Mouse (Mus musculus): Measurements from ENCODE around the gene Prap1. TPM values are rescaled to one million over a fixed set of nuclear protein-coding genes. Genes with fewer than 3 reads are reported as not detected.

The Prap1 gene
- polyA plus RNA-seq, 1 experiment from 2014 or later: not detected

- no peaks in the 10 kb centered on the region for H3K4me1 ChIP-seq
- 59% methylated on average over 1 of the region's 1 CpGs for WGBS
- no peak overlapping the region for H3K4me3 ChIP-seq
- H3K27ac ChIP-seq: no peak overlapping the region
- ATAC-seq (ENCODE audit: low FRiP score, low read depth): no peak
- H3K4me2 ChIP-seq (replicated peaks): no peak overlapping the region
- H3K27me3 ChIP-seq (replicated peaks): no peaks in the 10 kb centered on the region
- H3K9me3 ChIP-seq: no peaks in the 10 kb centered on the region
- no peak overlapping the region for H3K9ac ChIP-seq
- H3K36me3 ChIP-seq: no peaks in the 10 kb centered on the region
Observed at GRCm38 (mm10) chr7:140095556-140095955, 2.4 kb downstream of the Prap1 start.

- H3K27me3 ChIP-seq (replicated peaks): no peaks in the 10 kb centered on the region
- H3K9me3 ChIP-seq: no peaks in the 10 kb centered on the region
- ATAC-seq (ENCODE audit: low FRiP score, low read depth): no peak
- 0 out of 2 replicates have a peak, but pooled peaks cover 1% of the 10 kb centered on the region for H3K4me1 ChIP-seq
- no peak overlapping the region for H3K4me2 ChIP-seq (replicated peaks)
- H3K36me3 ChIP-seq: no peaks in the 10 kb centered on the region
- no peak overlapping the region for H3K27ac ChIP-seq
- H3K9ac ChIP-seq: no peak overlapping the region
- H3K4me3 ChIP-seq: no peak overlapping the region
Observed at GRCm38 (mm10) chr7:140096055-140096454, 2.9 kb downstream of the Prap1 start.

- 0 out of 2 replicates have a peak, but pooled peaks cover 2% of the 10 kb centered on the region for H3K27me3 ChIP-seq (replicated peaks)
- no peak overlapping the region for H3K27ac ChIP-seq
- no peak for ATAC-seq (ENCODE audit: low FRiP score, low read depth)
- no peak overlapping the region for H3K4me3 ChIP-seq
- WGBS: 94% methylated on average over 1 of the region's 1 CpGs
- H3K4me2 ChIP-seq (replicated peaks): no peak overlapping the region
- no peak overlapping the region for H3K9ac ChIP-seq
- H3K4me1 ChIP-seq: peaks cover 16% of the 10 kb centered on the region
- H3K36me3 ChIP-seq: no peaks in the 10 kb centered on the region
- no peaks in the 10 kb centered on the region for H3K9me3 ChIP-seq
Observed at GRCm38 (mm10) chr7:140098466-140098865, 5.3 kb downstream of the Prap1 start.

- ATAC-seq (ENCODE audit: low FRiP score, low read depth): 0 out of 2 replicates have a peak, but pooled peaks have one; percentile 35
Observed at GRCm38 (mm10) chr7:140101498-140101897, 8.3 kb downstream of the Prap1 start.

GRCm38 (mm10) chr7:140101993-140102860 lies 9.0 kb downstream of the Prap1 start, which contains the start of gene Fuom:
Gene Fuom (minus strand): TSS chr7:140102441.
- Histone ChIP-seq H3K27me3 (replicated peaks) (0 out of 2 replicates have a peak, but pooled peaks cover 2% of the 10 kb centered on the region), H3K9me3 (no peaks in the 10 kb centered on the region), H3K4me3 (peak within 1 kb of the TSS; percentile 29), H3K9ac (peak within 1 kb of the TSS; percentile 56), H3K4me1 (peaks cover 16% of the 10 kb centered on the region), H3K36me3 (peaks cover 20% of the 10 kb centered on the region), H3K4me2 (replicated peaks) (peak within 1 kb of the TSS; percentile 65), H3K27ac (no peak within 1 kb of the TSS)
- ATAC-seq (ENCODE audit: low FRiP score, low read depth): peak; percentile 91
- WGBS: 2% methylated on average over 30 of the region's 30 CpGs

More at GRCm38 (mm10) chr7:140101498-140101897, 8.3 kb downstream of the Prap1 start:
- 78% methylated on average over 10 of the region's 10 CpGs for WGBS
- H3K4me2 ChIP-seq (replicated peaks): peak overlapping the region; percentile 65
- 0 out of 2 replicates have a peak, but pooled peaks cover 2% of the 10 kb centered on the region for H3K27me3 ChIP-seq (replicated peaks)
- peak overlapping the region; percentile 56; the same call in 1 of the 2 replicates for H3K9ac ChIP-seq
- no peak overlapping the region for H3K27ac ChIP-seq
- H3K4me3 ChIP-seq: peak overlapping the region; percentile 29
- H3K36me3 ChIP-seq: peaks cover 15% of the 10 kb centered on the region
- no peaks in the 10 kb centered on the region for H3K9me3 ChIP-seq
- peaks cover 16% of the 10 kb centered on the region for H3K4me1 ChIP-seq

GRCm38 (mm10) chr7:140104009-140104408 lies 10.8 kb downstream of the Prap1 start:
- no peak for ATAC-seq (ENCODE audit: low FRiP score, low read depth)
- no peak overlapping the region for H3K9ac ChIP-seq
- H3K36me3 ChIP-seq: peaks cover 36% of the 10 kb centered on the region
- no peaks in the 10 kb centered on the region for H3K9me3 ChIP-seq
- WGBS: 82% methylated on average over 4 of the region's 4 CpGs
- no peak overlapping the region for H3K27ac ChIP-seq
- peaks cover 16% of the 10 kb centered on the region for H3K4me1 ChIP-seq
- H3K4me3 ChIP-seq: no peak overlapping the region
- H3K4me2 ChIP-seq (replicated peaks): no peak overlapping the region
- 0 out of 2 replicates have a peak, but pooled peaks cover 2% of the 10 kb centered on the region for H3K27me3 ChIP-seq (replicated peaks)

GRCm38 (mm10) chr7:140111943-140112342 lies 18.7 kb downstream of the Prap1 start:
- ATAC-seq (ENCODE audit: low FRiP score, low read depth): no peak
- H3K4me2 ChIP-seq (replicated peaks): no peak overlapping the region
- H3K4me3 ChIP-seq: no peak overlapping the region
- H3K27ac ChIP-seq: no peak overlapping the region
- no peak overlapping the region for H3K9ac ChIP-seq
- no peaks in the 10 kb centered on the region for H3K9me3 ChIP-seq
- H3K27me3 ChIP-seq (replicated peaks): no peaks in the 10 kb centered on the region
- 70% methylated on average over 3 of the region's 3 CpGs for WGBS
- H3K4me1 ChIP-seq: no peaks in the 10 kb centered on the region
- peaks cover 57% of the 10 kb centered on the region for H3K36me3 ChIP-seq

- Histone ChIP-seq H3K27ac (peak within 1 kb of the TSS; percentile 53; the same call in 1 of the 2 replicates), H3K4me2 (replicated peaks) (peak within 1 kb of the TSS; percentile 88), H3K27me3 (replicated peaks) (no peaks in the 10 kb centered on the region), H3K4me1 (no peaks in the 10 kb centered on the region), H3K9me3 (no peaks in the 10 kb centered on the region), H3K9ac (peak within 1 kb of the TSS; percentile 88), H3K36me3 (peaks cover 21% of the 10 kb centered on the region), H3K4me3 (peak within 1 kb of the TSS; percentile 69)
- WGBS: 3% methylated on average over 23 of the region's 23 CpGs
- peak; percentile 64 for ATAC-seq (ENCODE audit: low FRiP score, low read depth)
Observed at GRCm38 (mm10) chr7:140115583-140116328, 22.6 kb downstream of the Prap1 start, which contains the start of gene Paox. Gene Paox (plus strand): TSS chr7:140115799.

GRCm38 (mm10) chr7:140116329-140117054 lies 23.3 kb downstream of the Prap1 start, which contains the start of gene Echs1:
Gene Echs1 (minus strand): TSS chr7:140116476.
- Histone ChIP-seq H3K4me3 (peak within 1 kb of the TSS; percentile 69), H3K27me3 (replicated peaks) (no peaks in the 10 kb centered on the region), H3K9me3 (no peaks in the 10 kb centered on the region), H3K36me3 (peaks cover 14% of the 10 kb centered on the region), H3K9ac (peak within 1 kb of the TSS; percentile 88), H3K4me1 (no peaks in the 10 kb centered on the region), H3K27ac (peak within 1 kb of the TSS; percentile 53; the same call in 1 of the 2 replicates), H3K4me2 (replicated peaks) (peak within 1 kb of the TSS; percentile 88)
- 4% methylated on average over 28 of the region's 28 CpGs for WGBS
- peak; percentile 92 for ATAC-seq (ENCODE audit: low FRiP score, low read depth)

GRCm38 (mm10) chr7:140120484-140120883 lies 27.3 kb downstream of the Prap1 start:
- Histone ChIP-seq H3K4me3 (no peak overlapping the region), H3K4me2 (replicated peaks) (no peak overlapping the region), H3K36me3 (no peaks in the 10 kb centered on the region), H3K27ac (no peak overlapping the region), H3K27me3 (replicated peaks) (no peaks in the 10 kb centered on the region), H3K9ac (no peak overlapping the region), H3K9me3 (no peaks in the 10 kb centered on the region), H3K4me1 (0 out of 2 replicates have a peak, but pooled peaks cover 5% of the 10 kb centered on the region)
- 94% methylated on average over 2 of the region's 2 CpGs for WGBS
- ATAC-seq (ENCODE audit: low FRiP score, low read depth): no peak

GRCm38 (mm10) chr7:140121338-140121910 lies 28.2 kb downstream of the Prap1 start:
- no peak overlapping the region for H3K9ac ChIP-seq
- no peaks in the 10 kb centered on the region for H3K27me3 ChIP-seq (replicated peaks)
- no peak for ATAC-seq (ENCODE audit: low FRiP score, low read depth)
- H3K36me3 ChIP-seq: no peaks in the 10 kb centered on the region
- 73% methylated on average over 13 of the region's 13 CpGs for WGBS
- H3K4me2 ChIP-seq (replicated peaks): no peak overlapping the region
- no peak overlapping the region for H3K4me3 ChIP-seq
- no peaks in the 10 kb centered on the region for H3K9me3 ChIP-seq
- peaks cover 10% of the 10 kb centered on the region for H3K4me1 ChIP-seq
- H3K27ac ChIP-seq: no peak overlapping the region
